Mouse (Mus musculus) lung, embryonic 16.5 days (tissue): ENCODE results near the gene Ltbp1. TPM values are rescaled to one million over a fixed set of nuclear protein-coding genes. Genes with fewer than 3 reads are reported as not detected.

Experiments used
- ATAC-seq: fragments of 200-750 bp; cut with Nextera tagmentation; 2 replicates; pipeline ENCODE4 v1.8.0; 2017; ENCODE audit warnings: low read depth, mild to moderate bottlenecking, moderate library complexity
- H3K27ac ChIP-seq: fragments of 300-500 bp; sonication (generic); 2 replicates; pipeline ENCODE4 v1.5.1; 2014; ENCODE audit warnings: mild to moderate bottlenecking, control low read depth, low read length
- H3K27me3 ChIP-seq: fragments of 300-500 bp; sonication (generic); 2 replicates; pipeline ENCODE4 v1.6.1; 2014; ENCODE audit warnings: low read depth, low read length, mixed read lengths; ENCODE audit not compliant: control insufficient read depth, insufficient read depth
- H3K36me3 ChIP-seq: fragments of 300-500 bp; sonication (generic); 2 replicates; pipeline ENCODE4 v1.6.1; 2014; ENCODE audit warnings: low read length; ENCODE audit not compliant: control insufficient read depth, insufficient read depth
- H3K4me1 ChIP-seq: fragments of 300-500 bp; sonication (generic); replicated peaks from 2 replicates; pipeline ENCODE4 v1.6.1; 2014; ENCODE audit warnings: low read length, mixed read lengths; ENCODE audit not compliant: control insufficient read depth, insufficient read depth
- H3K4me2 ChIP-seq: fragments of 300-500 bp; sonication (generic); 2 replicates; pipeline ENCODE4 v1.6.1; 2014; ENCODE audit warnings: low read depth, low read length, control low read depth
- H3K4me3 ChIP-seq: fragments of 300-500 bp; sonication (generic); 2 replicates; pipeline ENCODE4 v1.5.1; 2014; ENCODE audit warnings: mild to moderate bottlenecking, low read length, control low read depth
- H3K9ac ChIP-seq: fragments of 300-500 bp; sonication (generic); 2 replicates; pipeline ENCODE4 v1.6.1; 2014; ENCODE audit warnings: low read length, control low read depth
- H3K9me3 ChIP-seq: fragments of 300-500 bp; sonication (generic); 2 replicates; pipeline ENCODE4 v1.6.1; 2016; ENCODE audit warnings: low read length; ENCODE audit not compliant: control insufficient read depth
- WGBS: fragments of 180-500 bp; shearing (Covaris S2); extraction: QIAGEN DNeasy Blood & Tissue Kit; methylation state at CpG from one replicate; pipeline ENCODE4 v1.1.7; 2014; 5-methylcytosine and 5-hydroxymethylcytosine counted together
- polyA plus RNA-seq: library from polyadenylated mRNA; unstranded; fragments of >200 nt; fragmentation: Nextera tagmentation; extraction: Ambion mirVana; gene quantifications from 2 replicates; pipeline ENCODE4 v1.2.1, GENCODE M21; 2015

Gene Ltbp1
- polyA plus RNA-seq, 1 experiment from 2014 or later, result 24.2 TPM

- WGBS, result 30% methylated on average over 24 of the region's 24 CpGs
- peak; percentile 68 for ATAC-seq
- Histone ChIP-seq H3K27ac (no peak overlapping the region), H3K27me3 (no peaks in the 10 kb centered on the region), H3K4me1 (peaks cover 6% of the 10 kb centered on the region), H3K9ac (no peak overlapping the region), H3K36me3 (no peaks in the 10 kb centered on the region), H3K4me3 (no peak overlapping the region), H3K9me3 (no peaks in the 10 kb centered on the region), H3K4me2 (no peak overlapping the region)
These were observed 9.4 kb downstream of the Ltbp1 start for GRCm38 (mm10) chr17:75014601-75015356.

GRCm38 (mm10) chr17:75015546-75015945, 10.2 kb downstream of the Ltbp1 start:
- ATAC-seq, result no peak

GRCm38 (mm10) chr17:75017423-75017822, 12.1 kb downstream of the Ltbp1 start:
- H3K4me3 ChIP-seq, result no peak overlapping the region
- H3K9me3 ChIP-seq, result no peaks in the 10 kb centered on the region
- no peak overlapping the region for H3K9ac ChIP-seq
- H3K4me1 ChIP-seq, result peaks cover 6% of the 10 kb centered on the region
- ATAC-seq, result peak; percentile 11; the same call in 1 of the 2 replicates
- H3K4me2 ChIP-seq, result no peak overlapping the region
- H3K27ac ChIP-seq, result no peak overlapping the region
- WGBS, result 78% methylated on average over 7 of the region's 7 CpGs
- H3K27me3 ChIP-seq, result no peaks in the 10 kb centered on the region
- no peaks in the 10 kb centered on the region for H3K36me3 ChIP-seq

More at GRCm38 (mm10) chr17:75015546-75015945, 10.2 kb downstream of the Ltbp1 start:
- Histone ChIP-seq H3K27ac (no peak overlapping the region), H3K36me3 (no peaks in the 10 kb centered on the region), H3K4me2 (no peak overlapping the region), H3K9ac (no peak overlapping the region), H3K4me3 (no peak overlapping the region), H3K9me3 (no peaks in the 10 kb centered on the region), H3K4me1 (peaks cover 6% of the 10 kb centered on the region), H3K27me3 (no peaks in the 10 kb centered on the region)
- WGBS, result 61% methylated on average over 6 of the region's 6 CpGs

- Histone ChIP-seq H3K27me3 (no peaks in the 10 kb centered on the region), H3K27ac (no peak overlapping the region), H3K4me1 (peaks cover 6% of the 10 kb centered on the region), H3K9me3 (no peaks in the 10 kb centered on the region), H3K4me2 (no peak overlapping the region), H3K36me3 (no peaks in the 10 kb centered on the region), H3K9ac (no peak overlapping the region), H3K4me3 (no peak overlapping the region)
- 77% methylated on average over 5 of the region's 5 CpGs for WGBS
- ATAC-seq, result no peak
These were observed 12.8 kb downstream of the Ltbp1 start for GRCm38 (mm10) chr17:75018142-75018541.

GRCm38 (mm10) chr17:75020026-75020425, 14.7 kb downstream of the Ltbp1 start:
- Histone ChIP-seq H3K4me2 (no peak overlapping the region), H3K27ac (no peak overlapping the region), H3K9ac (no peak overlapping the region), H3K9me3 (no peaks in the 10 kb centered on the region), H3K36me3 (no peaks in the 10 kb centered on the region), H3K27me3 (no peaks in the 10 kb centered on the region), H3K4me3 (no peak overlapping the region), H3K4me1 (no peaks in the 10 kb centered on the region)
- ATAC-seq, result no peak
- 51% methylated on average over 7 of the region's 7 CpGs for WGBS

GRCm38 (mm10) chr17:75020619-75021018, 15.3 kb downstream of the Ltbp1 start:
- no peaks in the 10 kb centered on the region for H3K9me3 ChIP-seq
- no peaks in the 10 kb centered on the region for H3K36me3 ChIP-seq
- H3K4me3 ChIP-seq, result no peak overlapping the region
- H3K4me2 ChIP-seq, result no peak overlapping the region
- no peak overlapping the region for H3K9ac ChIP-seq
- no peak for ATAC-seq
- 60% methylated on average over 3 of the region's 3 CpGs for WGBS
- H3K27ac ChIP-seq, result no peak overlapping the region
- no peaks in the 10 kb centered on the region for H3K27me3 ChIP-seq
- H3K4me1 ChIP-seq, result no peaks in the 10 kb centered on the region

GRCm38 (mm10) chr17:75027358-75028131, 22.2 kb downstream of the Ltbp1 start:
- Histone ChIP-seq H3K27me3 (no peaks in the 10 kb centered on the region), H3K4me3 (no peak overlapping the region), H3K4me2 (no peak overlapping the region), H3K36me3 (no peaks in the 10 kb centered on the region), H3K27ac (no peak overlapping the region), H3K9me3 (no peaks in the 10 kb centered on the region), H3K9ac (no peak overlapping the region), H3K4me1 (no peaks in the 10 kb centered on the region)
- no peak for ATAC-seq
- WGBS, result 78% methylated on average over 12 of the region's 12 CpGs

- H3K27ac ChIP-seq, result no peak overlapping the region
- no peaks in the 10 kb centered on the region for H3K36me3 ChIP-seq
- H3K9ac ChIP-seq, result no peak overlapping the region
- H3K4me3 ChIP-seq, result no peak overlapping the region
- H3K4me1 ChIP-seq, result peaks cover 2% of the 10 kb centered on the region; the same call in 1 of the 2 replicates
- no peak overlapping the region for H3K4me2 ChIP-seq
- H3K9me3 ChIP-seq, result no peaks in the 10 kb centered on the region
- no peak for ATAC-seq
- H3K27me3 ChIP-seq, result no peaks in the 10 kb centered on the region
- 65% methylated on average over 14 of the region's 14 CpGs for WGBS
These were observed 28.0 kb downstream of the Ltbp1 start for GRCm38 (mm10) chr17:75033356-75033755.

GRCm38 (mm10) chr17:75033872-75034615, 28.7 kb downstream of the Ltbp1 start:
- H3K4me3 ChIP-seq, result no peak overlapping the region
- H3K4me2 ChIP-seq, result no peak overlapping the region
- H3K4me1 ChIP-seq, result peaks cover 2% of the 10 kb centered on the region; the same call in 1 of the 2 replicates
- H3K27me3 ChIP-seq, result no peaks in the 10 kb centered on the region
- H3K36me3 ChIP-seq, result no peaks in the 10 kb centered on the region
- H3K9me3 ChIP-seq, result no peaks in the 10 kb centered on the region
- no peak overlapping the region for H3K9ac ChIP-seq
- H3K27ac ChIP-seq, result no peak overlapping the region
- peak; percentile 71 for ATAC-seq
- 47% methylated on average over 21 of the region's 21 CpGs for WGBS
